Mouse (Mus musculus): Measurements from ENCODE around the gene Lemd2.

The Lemd2 gene

DNA sequence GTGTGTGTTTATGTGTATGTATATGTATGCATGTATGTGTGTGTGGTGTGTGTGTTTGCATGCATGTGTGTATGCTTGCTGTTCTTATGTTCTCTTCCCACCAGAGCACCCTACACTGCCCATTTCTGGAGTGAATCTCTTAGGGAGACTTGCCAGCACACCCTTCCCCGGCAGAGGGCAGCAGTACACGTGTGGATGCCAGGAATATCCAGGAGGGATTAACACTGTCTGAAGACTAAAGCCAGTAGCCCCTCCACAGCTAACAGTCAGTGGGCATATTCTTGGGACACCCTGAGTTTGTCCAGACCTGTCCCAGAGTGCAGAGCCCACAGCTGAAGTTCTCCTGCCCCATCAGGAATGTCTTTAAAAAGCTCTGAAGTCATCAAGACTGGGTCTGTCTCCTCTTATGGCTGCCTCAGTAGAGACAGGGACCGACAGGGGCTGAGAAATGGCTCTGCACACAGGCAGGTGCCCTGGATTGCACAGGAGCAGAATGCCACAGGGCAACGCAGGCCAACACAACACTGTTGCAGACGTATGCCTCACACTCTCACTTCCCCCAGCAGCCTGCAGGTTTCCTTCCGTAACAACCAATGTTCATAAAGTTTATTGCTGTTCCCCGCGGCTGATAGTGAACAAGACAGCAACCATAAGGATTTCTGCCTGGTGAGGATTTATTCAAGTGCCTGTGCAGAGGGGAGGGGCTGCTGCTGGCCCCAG, 39.1 kb downstream of the Lemd2 start:
- DNase-seq (ENCODE audit: low read depth in 1 of 2, low spot score in 2 of 2) = no peak

DNA sequence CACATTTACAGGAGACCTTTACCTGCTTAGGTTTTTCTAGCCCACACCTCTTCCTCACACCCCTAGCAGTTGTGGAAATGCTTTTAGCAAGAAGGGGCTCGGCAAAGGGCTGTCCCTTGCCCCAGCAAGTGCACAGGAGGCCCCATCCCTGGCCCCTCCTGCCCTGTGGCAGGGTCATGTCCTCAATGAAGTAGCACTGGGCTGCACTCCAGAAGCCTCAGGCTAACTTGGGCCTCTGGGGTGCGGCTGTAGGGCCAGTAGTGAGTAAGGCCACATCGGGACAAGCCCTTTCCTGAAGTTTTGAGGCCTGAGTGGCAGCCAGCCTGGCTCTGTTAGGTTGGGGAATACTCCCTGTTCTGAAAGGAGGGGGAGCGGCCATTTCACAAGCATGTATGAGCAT, 43.4 kb downstream of the Lemd2 start:
- no peak for DNase-seq (ENCODE audit: low read depth in 1 of 2, low spot score in 2 of 2)

DNA sequence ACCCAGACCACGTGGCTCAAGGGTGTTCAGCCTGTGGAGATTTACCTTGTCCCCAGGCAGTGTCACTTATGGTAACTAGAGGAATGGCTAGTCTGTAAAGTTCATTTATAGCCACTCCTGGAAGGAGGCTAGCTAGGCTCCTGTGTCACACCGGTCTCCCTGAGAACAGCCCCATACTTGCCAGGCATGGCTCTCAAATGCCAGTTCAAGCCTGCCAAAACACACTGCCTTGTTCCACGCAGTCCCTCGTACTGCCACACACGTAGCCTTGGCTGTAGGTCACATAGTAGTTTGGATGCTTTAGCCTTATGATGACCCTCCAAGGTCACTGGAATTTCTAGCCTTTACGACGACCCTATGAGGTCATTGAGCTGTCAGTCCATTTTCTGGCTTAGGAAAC, 45.1 kb downstream of the Lemd2 start:
- no peak for DNase-seq (ENCODE audit: low read depth in 1 of 2, low spot score in 2 of 2)

DNA sequence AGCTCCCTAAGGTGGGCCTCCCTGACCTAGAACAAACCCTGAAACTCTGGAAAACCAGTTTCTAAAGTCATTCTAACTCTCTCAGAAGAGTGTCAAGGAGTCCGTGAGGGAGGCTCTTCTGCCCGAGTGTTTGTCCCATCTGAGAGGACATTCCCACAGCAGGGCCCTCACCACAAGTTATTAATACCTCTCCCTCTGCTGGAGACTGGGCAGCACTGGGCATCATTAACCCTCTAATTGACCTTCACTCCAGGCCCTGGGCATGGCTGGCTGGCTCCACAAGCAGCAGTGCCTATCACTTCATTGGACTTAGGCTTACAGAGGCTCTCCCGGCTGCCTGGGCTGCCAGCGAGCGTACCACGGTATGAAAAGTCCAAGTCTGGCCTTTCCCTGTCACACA, 45.8 kb downstream of the Lemd2 start:
- no peak for DNase-seq (ENCODE audit: low read depth in 1 of 2, low spot score in 2 of 2)

DNA sequence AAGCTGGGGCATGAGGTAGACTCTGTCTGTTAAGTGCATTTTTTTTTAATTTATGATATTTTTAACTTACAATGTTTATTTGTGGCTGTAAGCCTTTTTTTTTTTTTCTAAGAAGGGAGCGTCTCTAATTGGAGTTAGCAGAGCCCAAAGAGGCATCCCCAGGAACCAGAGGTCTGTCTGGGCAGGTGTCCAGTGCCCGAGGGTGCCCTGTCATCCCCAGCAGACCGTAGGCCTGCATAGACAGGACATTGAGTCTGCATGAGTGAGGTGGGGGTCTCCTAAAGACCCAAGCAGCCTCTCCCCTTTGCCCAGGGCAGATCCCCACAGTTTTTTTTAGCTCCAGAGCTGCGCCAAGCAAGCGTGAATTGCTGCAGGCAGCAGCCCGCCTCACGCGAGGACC, 48.5 kb downstream of the Lemd2 start:
- no peak for DNase-seq (ENCODE audit: low read depth in 1 of 2, low spot score in 2 of 2)

DNA sequence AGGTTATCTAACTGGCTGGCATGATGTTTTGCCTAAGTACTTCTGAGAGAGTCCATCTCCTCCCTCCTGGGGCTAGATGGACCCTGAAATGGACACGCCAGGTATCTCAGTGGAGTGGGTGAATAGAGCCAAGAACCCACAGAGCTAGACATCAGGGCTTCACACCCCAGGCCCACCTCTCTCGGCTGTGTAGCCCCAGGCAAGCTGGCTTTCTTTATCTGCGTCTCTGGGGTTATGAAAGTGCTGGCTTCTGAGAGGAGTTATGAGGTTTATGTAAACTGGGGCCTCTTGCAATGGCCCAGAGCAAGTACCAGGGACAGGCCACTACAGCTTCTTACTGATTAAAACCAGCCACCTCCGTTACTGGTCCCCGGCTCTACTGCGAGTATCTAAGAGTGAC, 49.4 kb downstream of the Lemd2 start:
- DNase-seq (ENCODE audit: low read depth in 1 of 2, low spot score in 2 of 2) = no peak

DNA sequence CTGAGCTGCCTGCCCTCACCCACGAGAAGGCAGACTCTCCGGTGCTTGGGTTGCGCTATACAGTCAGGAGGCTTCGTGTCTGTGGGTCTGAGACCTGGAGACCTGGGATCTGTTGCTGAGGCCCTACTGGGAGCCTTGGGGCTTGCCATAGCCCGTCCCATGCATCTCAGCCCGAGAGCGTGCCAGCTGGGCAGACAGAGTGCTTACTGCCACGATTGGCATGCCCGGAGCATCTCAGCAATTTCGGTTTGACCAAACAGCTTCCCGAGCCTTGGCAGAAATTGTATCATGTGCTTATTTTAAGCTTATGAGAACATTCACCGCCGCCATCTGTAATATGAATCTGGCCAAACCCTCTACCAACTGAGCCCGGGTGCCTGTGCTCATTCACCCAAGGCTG, 50.0 kb downstream of the Lemd2 start:
- DNase-seq (ENCODE audit: low read depth in 1 of 2, low spot score in 2 of 2) = no peak

DNA sequence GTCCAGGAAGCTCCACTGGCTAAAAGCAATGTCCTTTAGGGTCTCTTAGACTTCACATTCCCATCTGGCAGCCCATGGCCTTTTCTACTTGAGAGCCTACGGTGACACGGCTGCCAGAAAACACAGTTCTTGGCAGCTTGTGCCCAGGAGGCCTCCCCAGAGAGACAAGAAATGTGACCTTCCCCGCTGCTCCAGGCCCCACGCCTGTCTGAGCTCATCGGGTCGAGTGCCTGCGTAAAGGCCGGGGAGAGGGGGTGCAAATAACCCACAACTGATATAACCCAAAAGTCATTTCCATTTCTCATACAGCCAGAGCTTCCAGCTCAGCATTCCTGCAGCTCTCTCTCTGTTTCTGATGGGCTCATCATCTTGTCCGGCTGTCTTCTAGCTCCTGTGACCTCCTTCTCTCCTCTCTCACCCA, 50.5 kb downstream of the Lemd2 start:
- DNase-seq (ENCODE audit: low read depth in 1 of 2, low spot score in 2 of 2) = no peak

DNA sequence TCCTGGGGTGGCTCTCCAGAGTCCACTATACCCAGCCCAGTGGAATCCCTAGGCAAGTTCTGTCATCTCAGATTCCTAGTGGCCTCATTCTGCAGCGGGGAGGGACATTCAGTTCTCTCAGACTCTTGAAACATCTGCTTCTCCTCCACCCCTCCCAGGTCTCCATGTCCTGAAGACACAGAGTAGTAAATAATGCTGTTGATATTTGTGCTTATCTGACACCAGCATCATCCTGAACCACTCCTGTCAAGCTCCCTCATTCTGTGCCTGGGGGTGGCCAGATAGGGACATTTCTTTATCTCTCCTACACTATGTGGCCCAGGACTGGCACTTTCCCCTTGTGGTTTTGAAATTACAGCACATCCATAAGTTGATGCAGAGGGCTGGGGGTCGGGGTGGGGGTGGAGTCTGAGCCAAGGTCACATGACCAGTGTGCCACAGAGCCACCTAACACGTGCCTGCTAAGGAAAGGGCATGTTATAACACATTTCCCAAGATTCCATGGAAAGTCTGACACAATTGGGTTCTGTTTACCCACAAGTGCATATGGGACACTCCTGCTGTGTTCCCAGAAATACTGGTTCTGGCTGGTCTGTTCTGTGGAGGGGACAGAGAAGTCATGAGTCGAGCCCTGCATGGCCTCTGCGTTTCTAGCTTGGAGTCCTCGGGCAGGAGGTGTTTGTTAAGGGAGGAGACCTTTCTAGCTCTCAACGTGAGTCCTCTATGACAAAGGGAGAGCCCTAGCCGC, 51.1 kb downstream of the Lemd2 start:
- no peak for DNase-seq (ENCODE audit: low read depth in 1 of 2, low spot score in 2 of 2)

DNA sequence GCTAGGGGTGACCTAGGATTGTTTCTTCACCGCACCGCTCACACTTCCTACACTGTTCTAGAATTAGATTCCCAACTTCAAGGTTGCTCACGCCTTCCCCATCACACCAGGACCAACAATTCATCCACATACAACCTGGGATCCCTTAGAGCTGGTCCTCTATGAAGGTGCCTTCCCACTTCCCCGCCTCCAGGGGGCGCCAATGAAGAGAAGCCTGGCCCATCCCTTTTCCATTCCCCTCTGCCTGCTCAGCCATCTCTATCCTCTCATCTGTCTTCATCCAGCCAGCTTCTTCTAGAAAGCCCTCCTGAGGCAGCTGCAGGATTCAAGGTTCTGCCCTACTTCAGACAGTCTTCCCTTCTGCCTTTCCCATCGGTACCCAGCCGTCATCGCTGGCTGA, 52.9 kb downstream of the Lemd2 start:
- peak in 1 of 2 experiments; percentile 38 for DNase-seq (ENCODE audit: low read depth in 1 of 2, low spot score in 2 of 2)

DNA sequence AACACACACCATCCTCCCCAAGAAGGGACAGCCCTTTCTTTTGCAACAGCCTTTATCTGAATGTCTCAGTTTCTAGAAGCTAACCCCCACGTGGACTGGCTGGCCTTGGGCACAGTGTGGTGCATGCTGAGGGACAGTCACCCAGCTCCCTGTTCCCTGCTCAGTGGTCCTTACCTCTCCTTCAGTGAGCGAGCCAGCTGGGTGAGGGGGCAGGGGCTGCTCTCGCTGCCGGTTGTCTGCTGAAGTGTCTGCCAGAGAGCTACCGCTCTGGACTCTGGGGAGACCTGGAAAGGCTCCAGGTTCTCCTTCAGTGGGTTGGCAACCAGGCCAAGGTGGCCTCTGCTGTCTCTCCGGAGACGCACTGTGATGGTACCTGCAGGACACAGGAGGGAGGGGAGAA, 53.4 kb downstream of the Lemd2 start:
- no peak for DNase-seq (ENCODE audit: low read depth in 1 of 2, low spot score in 2 of 2)

DNA sequence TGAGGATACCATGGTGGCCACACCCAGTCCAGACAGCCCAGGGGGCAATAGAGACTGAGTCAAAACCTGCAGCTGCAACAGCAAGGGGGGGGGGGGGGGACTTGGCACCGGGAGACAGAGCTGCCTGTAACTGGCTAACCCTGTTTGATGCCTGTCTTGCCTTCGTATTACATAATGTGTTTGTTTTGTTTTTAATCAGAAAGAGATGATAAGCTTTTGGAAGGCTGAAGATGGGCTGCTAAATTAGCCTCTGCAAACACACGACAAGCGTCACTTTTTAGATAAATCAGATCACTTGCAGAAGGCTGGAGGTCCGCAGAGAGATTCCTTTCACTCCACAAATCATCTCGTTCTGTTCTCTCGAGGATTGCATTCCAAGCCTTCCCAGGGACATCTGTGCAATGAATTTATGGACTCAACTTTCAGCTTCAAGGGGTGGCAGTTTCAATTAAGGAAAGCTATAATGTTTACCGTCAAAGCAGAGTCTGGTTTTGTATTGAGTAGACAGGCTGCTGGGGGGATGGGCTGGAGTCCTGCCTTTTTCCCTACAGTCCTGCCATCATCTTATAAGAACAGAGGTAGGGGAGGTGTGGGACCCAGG, 57.8 kb downstream of the Lemd2 start:
- DNase-seq (ENCODE audit: low read depth in 1 of 2, low spot score in 2 of 2) = no peak

DNA sequence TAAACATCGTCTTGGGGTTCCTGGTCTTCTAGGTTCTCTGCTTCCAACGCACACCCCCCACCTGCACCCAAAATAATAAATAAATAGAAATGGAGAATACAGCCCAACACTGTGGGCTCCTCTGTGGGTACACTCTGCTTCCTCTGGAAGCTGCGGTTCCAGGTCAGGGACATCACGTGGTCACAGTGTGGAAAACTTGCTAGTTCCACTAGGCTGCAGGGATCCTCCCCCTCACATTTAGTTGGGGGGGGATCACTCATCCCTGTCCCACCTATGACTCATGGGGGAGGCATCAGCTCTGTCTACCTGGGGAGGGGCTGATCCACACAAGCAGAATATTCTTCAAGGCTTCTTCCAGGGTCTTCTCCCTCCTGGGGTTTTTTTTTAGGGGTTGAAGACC, 60.1 kb downstream of the Lemd2 start:
- no peak for DNase-seq (ENCODE audit: low read depth in 1 of 2, low spot score in 2 of 2)

DNA sequence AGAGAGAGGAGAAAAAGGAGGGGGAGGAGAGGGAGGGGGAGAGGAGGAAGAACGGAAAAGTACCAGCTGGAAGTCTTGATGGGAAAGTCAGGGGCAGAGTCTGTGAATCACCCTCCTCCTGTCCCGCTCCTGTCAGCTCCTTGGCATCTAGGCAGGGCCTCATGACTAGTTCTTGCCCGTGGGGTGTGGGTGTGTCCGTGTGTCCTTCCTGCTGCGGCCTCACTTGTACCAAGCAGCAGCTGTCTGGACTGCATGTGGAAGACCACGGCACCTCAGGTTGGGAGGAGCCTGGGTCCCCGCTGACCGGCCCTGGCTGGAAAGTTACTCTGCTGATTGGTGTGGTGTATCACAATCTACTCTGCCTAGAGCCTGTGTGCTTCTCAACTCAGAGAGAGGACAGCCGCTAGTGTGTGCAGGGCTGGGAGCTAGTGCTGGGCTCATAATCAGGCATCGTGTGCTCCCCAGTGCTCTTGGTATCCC, 62.3 kb downstream of the Lemd2 start:
- DNase-seq (ENCODE audit: low read depth in 1 of 2, low spot score in 2 of 2) = no peak

DNA sequence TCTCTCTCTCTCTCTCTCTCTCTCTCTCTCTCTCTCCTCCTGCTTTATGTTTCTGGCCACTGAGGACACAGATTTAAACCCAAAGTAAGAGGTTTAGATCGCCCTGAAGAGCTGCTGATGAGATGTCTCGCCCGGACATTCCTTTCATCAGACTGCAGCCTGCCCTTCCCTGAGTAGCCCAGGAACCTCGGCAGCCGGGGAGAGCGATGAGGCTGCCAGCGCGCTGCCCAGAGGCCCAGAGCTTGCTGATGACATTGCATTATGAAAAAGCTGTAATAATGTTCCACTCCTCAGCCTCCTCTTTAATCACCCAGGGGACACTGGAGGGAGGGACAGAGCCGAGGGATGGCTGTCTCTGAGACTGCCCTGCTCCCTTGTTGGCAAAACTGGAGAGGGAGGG, 64.0 kb downstream of the Lemd2 start:
- DNase-seq (ENCODE audit: low read depth in 1 of 2, low spot score in 2 of 2) = no peak
